Mouse (Mus musculus) layer of hippocampus, adult 11-12 months (tissue): ENCODE measurements at regions not wholly inside any gene's neighbourhood (a gene's known extent, or its start where the extent isn't known, plus 50 kb on each side); places are given as distances from the start of the nearest gene placed in this dataset.
"Not testable (repeated sequence)": the region's sequence is repeated elsewhere in the genome, so short reads cannot be mapped to it uniquely, and the experiment has no call there.

Experiments
- DNase-seq: peaks from one replicate; pipeline ENCODE4 v3.0.0; 2022; ENCODE audit warnings: low spot score

DNA sequence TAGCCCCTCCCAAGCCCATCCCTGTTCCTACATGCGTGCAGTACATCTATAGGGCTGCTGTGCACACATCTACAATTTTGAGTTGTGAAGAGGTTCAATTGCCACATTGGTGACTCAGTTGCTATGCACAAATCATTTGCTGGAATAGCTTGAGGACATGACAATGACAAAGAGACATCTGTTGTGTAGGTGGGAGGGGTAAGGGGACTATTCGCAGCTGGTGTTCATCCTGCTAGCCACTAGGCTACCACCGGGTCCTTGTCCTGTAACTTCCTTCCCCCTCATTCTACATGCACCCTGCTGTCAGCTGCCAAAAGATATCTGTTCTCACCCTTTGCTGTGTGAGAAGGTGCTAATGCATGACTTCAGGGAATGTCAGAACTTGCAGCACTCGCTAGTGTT is 1117.7 kb upstream of the Arrdc3 start:
- no peak for DNase-seq

DNA sequence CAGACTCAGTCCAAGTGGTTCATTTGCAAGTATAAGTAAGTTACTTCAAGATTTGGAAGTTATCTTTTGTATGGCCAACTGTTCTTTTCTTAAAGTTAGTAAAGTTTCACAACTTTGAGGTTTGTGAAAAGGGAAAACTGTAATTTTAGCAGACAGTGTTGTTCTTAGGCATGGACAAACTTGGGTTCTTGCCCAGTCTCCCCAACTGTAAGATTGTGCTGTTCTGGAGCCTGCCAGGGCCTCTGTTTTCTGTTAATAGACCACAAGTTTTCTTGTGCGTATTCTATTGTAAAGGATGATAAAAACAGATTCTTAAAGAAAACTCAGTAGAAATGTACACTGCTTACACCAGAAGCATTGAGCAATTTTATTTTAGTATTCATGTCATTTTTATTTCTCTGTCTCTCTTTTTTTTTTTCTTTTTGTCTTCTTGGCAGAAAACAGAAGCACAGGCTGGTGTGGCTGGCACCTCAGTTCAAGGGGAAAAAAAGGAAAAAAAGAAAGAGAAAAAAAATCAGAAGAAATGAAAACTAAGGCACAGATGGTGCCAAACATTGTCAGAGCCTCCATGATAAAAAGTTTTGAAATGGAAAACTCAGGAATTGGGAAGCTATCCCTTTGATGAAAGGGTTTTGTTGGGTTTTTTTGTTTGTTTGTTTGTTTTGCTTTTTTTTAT is 1098.1 kb upstream of the Arrdc3 start:
- peak; percentile 5 for DNase-seq

- no peak for DNase-seq
Measured at GRCm38 (mm10) chr13:79801591-79801990, 1081.6 kb upstream of the Arrdc3 start.

DNA sequence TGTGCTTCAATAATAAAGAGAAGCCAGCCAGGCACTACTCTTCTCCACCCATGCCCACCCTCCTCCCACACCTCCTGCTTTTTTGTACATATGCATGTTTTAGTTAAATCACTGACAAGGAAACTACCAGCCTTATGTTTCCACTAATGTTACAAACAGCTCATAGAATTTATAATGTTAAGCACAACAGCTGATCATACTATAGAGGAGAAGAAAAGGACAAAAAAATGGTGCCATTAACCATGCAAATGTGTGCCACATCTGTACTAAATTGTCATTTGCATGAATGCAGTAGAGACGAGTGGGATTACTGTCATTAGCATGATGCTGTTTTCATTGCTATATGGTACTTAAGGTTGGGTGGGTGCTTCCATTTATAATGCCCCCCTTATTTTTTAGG is 1047.6 kb upstream of the Arrdc3 start:
- DNase-seq: no peak

GRCm38 (mm10) chr13:79844800-79845199 is 1038.4 kb upstream of the Arrdc3 start:
- DNase-seq: no peak

DNA sequence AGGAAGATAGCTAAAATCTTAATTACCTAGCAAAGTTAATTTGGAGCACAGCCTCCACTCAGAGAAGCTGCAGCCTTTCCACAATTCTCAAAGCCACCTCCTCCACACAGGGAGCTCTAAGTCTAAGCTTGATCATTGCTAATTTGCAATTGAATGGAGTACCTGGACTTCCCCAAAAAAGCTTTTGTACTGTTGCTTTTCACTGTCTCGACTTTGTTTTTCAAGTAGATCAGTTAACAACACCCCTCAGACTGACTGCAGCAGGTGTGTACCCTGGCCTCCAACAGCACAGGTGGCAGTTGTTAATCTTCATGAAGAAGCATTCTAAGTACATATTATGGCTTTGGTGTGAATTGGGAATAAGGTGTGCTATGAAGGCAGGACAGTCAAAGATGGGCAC is 1015.7 kb upstream of the Arrdc3 start:
- DNase-seq: not testable (repeated sequence)

DNA sequence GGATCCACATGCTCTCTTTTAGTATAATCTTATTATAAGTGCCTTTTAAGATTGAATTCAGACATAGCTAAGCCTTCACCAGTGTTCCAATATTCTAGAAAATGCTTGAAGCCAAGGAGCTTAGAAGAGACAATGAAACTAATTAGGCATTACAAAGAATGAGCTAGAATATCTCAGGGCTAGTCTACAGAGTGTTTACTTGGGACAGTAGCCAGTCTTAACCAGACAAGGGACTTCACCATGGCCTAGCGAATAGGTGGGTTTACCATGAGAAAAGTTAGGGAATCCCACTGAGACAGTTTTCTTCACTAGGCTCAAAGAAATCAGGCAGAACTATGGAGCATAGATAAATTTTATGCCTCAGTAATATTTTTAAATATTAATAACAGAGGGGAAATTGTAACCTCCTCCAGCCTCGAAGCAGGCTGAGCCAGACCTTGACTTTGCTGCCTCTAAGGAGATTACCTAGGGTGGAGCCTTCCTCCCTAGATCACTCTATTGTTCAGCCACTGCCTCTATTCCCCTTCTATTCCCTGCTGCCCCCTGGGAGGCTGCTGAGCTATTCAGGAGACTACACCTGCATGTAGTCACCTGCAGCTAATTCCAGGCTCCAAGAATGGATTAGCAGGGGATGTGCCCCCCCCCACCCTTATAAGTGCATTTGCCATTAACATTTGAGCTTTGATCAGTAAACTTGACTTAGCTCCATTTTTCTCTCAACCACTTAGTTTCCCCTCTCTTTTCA is 1014.5 kb upstream of the Arrdc3 start:
- DNase-seq: no peak

GRCm38 (mm10) chr13:79880136-79880535 is 1003.0 kb upstream of the Arrdc3 start:
- DNase-seq: no peak

- no peak for DNase-seq
Measured at GRCm38 (mm10) chr13:79885959-79886358, 997.2 kb upstream of the Arrdc3 start.

GRCm38 (mm10) chr13:79886361-79886760 is 996.8 kb upstream of the Arrdc3 start:
- DNase-seq: no peak
